Mouse (Mus musculus) megakaryocyte, adult 5-6 weeks (primary cell): ENCODE results near the gene Bbs10. TPM values are rescaled to one million over a fixed set of nuclear protein-coding genes. Genes with fewer than 3 reads are reported as not detected.

Source experiments
- ATAC-seq: 2 replicates; pipeline ENCODE4 v1.8.0; 2016; ENCODE audit warnings: mild to moderate bottlenecking, inconsistent platforms; ENCODE audit not compliant: poor library complexity, severe bottlenecking
- total RNA-seq, 2 experiments: library from RNA; stranded (forward) in 1 of 2; stranded (reverse) in 1 of 2; fragments of 153-499, 151-499 nt in 1 of 2; fragments of 221-1000, 200-1000 nt in 1 of 2; gene quantifications; 2 replicates each; pipeline versions ENCODE4 v1.2.3 to v1.2.4; 2015 to 2017

Bbs10 gene
- total RNA-seq, 2 experiments from 2014 or later: 0.76 to 2.1 TPM

- no peak for ATAC-seq
Measured at GRCm38 (mm10) chr10:111318805-111319500, 20.5 kb downstream of the Bbs10 start.

GRCm38 (mm10) chr10:111320579-111320978 is 22.1 kb downstream of the Bbs10 start:
- ATAC-seq: peak; percentile 74

GRCm38 (mm10) chr10:111327957-111328356 is 29.5 kb downstream of the Bbs10 start:
- no peak for ATAC-seq

GRCm38 (mm10) chr10:111329326-111329725 is 30.8 kb downstream of the Bbs10 start:
- ATAC-seq: no peak

- ATAC-seq: no peak
Measured at GRCm38 (mm10) chr10:111334902-111335301, 36.4 kb downstream of the Bbs10 start.

GRCm38 (mm10) chr10:111335517-111336352 is 37.3 kb downstream of the Bbs10 start:
- ATAC-seq: peak; percentile 59

- peak; percentile 51 for ATAC-seq
Measured at GRCm38 (mm10) chr10:111336353-111336713, 37.9 kb downstream of the Bbs10 start.

- ATAC-seq: no peak
Measured at GRCm38 (mm10) chr10:111339296-111339695, 40.8 kb downstream of the Bbs10 start.

GRCm38 (mm10) chr10:111341761-111342160 is 43.3 kb downstream of the Bbs10 start:
- ATAC-seq: no peak

GRCm38 (mm10) chr10:111343555-111343954 is 45.1 kb downstream of the Bbs10 start:
- no peak for ATAC-seq

- no peak for ATAC-seq
Measured at GRCm38 (mm10) chr10:111348263-111348662, 49.8 kb downstream of the Bbs10 start.

Other genes starting within 250 kb of the Bbs10 start
- 65.5 and 68.1 TPM in 2 replicates for gene Osbpl8, start 133.9 kb upstream of the Bbs10 start, total RNA-seq (2015)
- 95.3 and 105 TPM in 2 replicates for gene Osbpl8, start 133.9 kb upstream of the Bbs10 start, total RNA-seq (2017)
- 369 and 375 TPM in 2 replicates for gene Nap1l1, start 174.5 kb downstream of the Bbs10 start, total RNA-seq (2015)
- gene Nap1l1, start 174.5 kb downstream of the Bbs10 start, total RNA-seq (2017): 346 and 431 TPM in 2 replicates
- gene Phlda1, start 207.6 kb downstream of the Bbs10 start, total RNA-seq (2015): 8.6 and 9.1 TPM in 2 replicates
- 0.84 and 1.2 TPM in 2 replicates for gene Phlda1, start 207.6 kb downstream of the Bbs10 start, total RNA-seq (2017)